Mouse (Mus musculus) retina, adult 2 months (tissue): Measurements from ENCODE around the gene Sesn3.
"Not testable (repeated sequence)": the region's sequence is repeated elsewhere in the genome, so short reads cannot be mapped to it uniquely, and the experiment has no call there.

Experiments used
- DNase-seq: peaks from one replicate; pipeline ENCODE4 v3.0.0-alpha.2; 2012; ENCODE audit warnings: low read depth, low spot score

Sesn3 gene

GRCm38 (mm10) chr9:14274986-14275720, at the start of gene Sesn3:
Gene Sesn3, plus strand, starts transcription at chr9:14275067.
- DNase-seq = peak; percentile 36

- not testable (repeated sequence) for DNase-seq
Observed at GRCm38 (mm10) chr9:14227086-14227485, 47.8 kb upstream of the Sesn3 start.

- DNase-seq = no peak
Observed at GRCm38 (mm10) chr9:14233702-14234373, 41.0 kb upstream of the Sesn3 start.

- DNase-seq = no peak
Observed at GRCm38 (mm10) chr9:14235286-14235685, 39.6 kb upstream of the Sesn3 start.

- DNase-seq = not testable (repeated sequence)
Observed at GRCm38 (mm10) chr9:14241003-14241402, 33.9 kb upstream of the Sesn3 start.

- DNase-seq = no peak
Observed at GRCm38 (mm10) chr9:14242308-14242707, 32.6 kb upstream of the Sesn3 start.

- no peak for DNase-seq
Observed at GRCm38 (mm10) chr9:14244528-14244927, 30.3 kb upstream of the Sesn3 start.

- no peak for DNase-seq
Observed at GRCm38 (mm10) chr9:14245013-14245586, 29.8 kb upstream of the Sesn3 start.

GRCm38 (mm10) chr9:14246016-14246799, 28.7 kb upstream of the Sesn3 start:
- no peak for DNase-seq

GRCm38 (mm10) chr9:14247480-14248208, 27.2 kb upstream of the Sesn3 start:
- no peak for DNase-seq

GRCm38 (mm10) chr9:14248209-14248596, 26.7 kb upstream of the Sesn3 start:
- no peak for DNase-seq

GRCm38 (mm10) chr9:14261150-14261549, 13.7 kb upstream of the Sesn3 start:
- DNase-seq = no peak

- DNase-seq = no peak
Observed at GRCm38 (mm10) chr9:14262568-14262972, 12.3 kb upstream of the Sesn3 start.

- DNase-seq = no peak
Observed at GRCm38 (mm10) chr9:14266470-14266869, 8.4 kb upstream of the Sesn3 start.

- DNase-seq = no peak
Observed at GRCm38 (mm10) chr9:14268578-14268977, 6.3 kb upstream of the Sesn3 start.

GRCm38 (mm10) chr9:14272921-14273320, 1.9 kb upstream of the Sesn3 start:
- no peak for DNase-seq

GRCm38 (mm10) chr9:14274586-14274985, 281 bp upstream of the Sesn3 start:
- DNase-seq = no peak

GRCm38 (mm10) chr9:14275792-14276480, 1.1 kb downstream of the Sesn3 start:
- peak; percentile 97 for DNase-seq

- DNase-seq = peak; percentile 32
Observed at GRCm38 (mm10) chr9:14276481-14277287, 1.8 kb downstream of the Sesn3 start.
